Mouse (Mus musculus): Measurements from ENCODE around the gene Fdx1l. TPM values are rescaled to one million over a fixed set of nuclear protein-coding genes. Genes with fewer than 3 reads are reported as not detected.

The Fdx1l gene
- polyA plus RNA-seq, 1 experiment from 2014 or later = 54.8 TPM

- no peak overlapping the region for H3K4me2 ChIP-seq (replicated peaks)
- no peak for ATAC-seq
- H3K4me1 ChIP-seq (replicated peaks) = no peaks in the 10 kb centered on the region
- no peak overlapping the region for H3K27ac ChIP-seq
- 68% methylated on average over 6 of the region's 6 CpGs for WGBS
- H3K36me3 ChIP-seq = no peaks in the 10 kb centered on the region
- H3K9me3 ChIP-seq = no peaks in the 10 kb centered on the region
- H3K9ac ChIP-seq (replicated peaks) = no peak overlapping the region
- no peak overlapping the region for H3K4me3 ChIP-seq (replicated peaks)
- H3K27me3 ChIP-seq = peaks cover 50% of the 10 kb centered on the region
Observed at GRCm38 (mm10) chr9:21022288-21022687, 51.1 kb downstream of the Fdx1l start.

GRCm38 (mm10) chr9:21021363-21021762 lies 52.1 kb downstream of the Fdx1l start:
- H3K27me3 ChIP-seq = peaks cover 51% of the 10 kb centered on the region
- no peaks in the 10 kb centered on the region for H3K4me1 ChIP-seq (replicated peaks)
- H3K27ac ChIP-seq = no peak overlapping the region
- WGBS = 74% methylated on average over 3 of the region's 3 CpGs
- H3K4me2 ChIP-seq (replicated peaks) = no peak overlapping the region
- ATAC-seq = no peak
- no peak overlapping the region for H3K9ac ChIP-seq (replicated peaks)
- H3K4me3 ChIP-seq (replicated peaks) = no peak overlapping the region
- H3K9me3 ChIP-seq = no peaks in the 10 kb centered on the region
- H3K36me3 ChIP-seq = no peaks in the 10 kb centered on the region

GRCm38 (mm10) chr9:21018600-21018999 lies 54.8 kb downstream of the Fdx1l start:
- Histone ChIP-seq H3K36me3 (no peaks in the 10 kb centered on the region), H3K27ac (no peak overlapping the region), H3K9me3 (no peaks in the 10 kb centered on the region), H3K4me1 (replicated peaks) (peaks cover 10% of the 10 kb centered on the region), H3K9ac (replicated peaks) (no peak overlapping the region), H3K4me3 (replicated peaks) (no peak overlapping the region), H3K4me2 (replicated peaks) (no peak overlapping the region), H3K27me3 (peaks cover 67% of the 10 kb centered on the region)
- no peak for ATAC-seq
- 80% methylated on average over 2 of the region's 2 CpGs for WGBS

MicroRNAs within 50 kb of the gene (microRNA counts, 519-probe panel; counts per million panel counts)
- 4,183 counts per million, percentile 78 among the panel's probes with 10 or more counts for microRNA mmu-miR-1900

Small RNA genes within 50 kb of the gene (microRNA-seq; reads per million reads assigned to microRNA genes)
- gene Mir1900 = not detected
- gene Mir7082 = 1.2 reads per million

Other genes starting within 250 kb of the Fdx1l start
- 0.94 and 1.1 TPM in 2 replicates for gene A230050P20Rik, start 205.0 kb downstream of the Fdx1l start, polyA plus RNA-seq (2015; fragmentation: Nextera tagmentation; extraction: Ambion mirVana)
- 8.0 and 10.4 TPM in 2 replicates for gene Angptl6, start 193.9 kb downstream of the Fdx1l start, polyA plus RNA-seq (2015; fragmentation: Nextera tagmentation; extraction: Ambion mirVana)
- gene Ppan, start 185.4 kb downstream of the Fdx1l start, polyA plus RNA-seq (2015; fragmentation: Nextera tagmentation; extraction: Ambion mirVana) = 49.2 and 49.5 TPM in 2 replicates
- gene Eif3g, start 175.0 kb downstream of the Fdx1l start, polyA plus RNA-seq (2015; fragmentation: Nextera tagmentation; extraction: Ambion mirVana) = 273 and 291 TPM in 2 replicates
- gene Dnmt1, start 113.7 kb downstream of the Fdx1l start, polyA plus RNA-seq (2015; fragmentation: Nextera tagmentation; extraction: Ambion mirVana) = 75.2 and 76.3 TPM in 2 replicates
- 8.5 and 9.5 TPM in 2 replicates for gene S1pr2, start 96.8 kb downstream of the Fdx1l start, polyA plus RNA-seq (2015; fragmentation: Nextera tagmentation; extraction: Ambion mirVana)
- gene Mrpl4, start 70.9 kb downstream of the Fdx1l start, polyA plus RNA-seq (2015; fragmentation: Nextera tagmentation; extraction: Ambion mirVana) = 98.1 and 102 TPM in 2 replicates
- 2.9 and 3.9 TPM in 2 replicates for gene Icam1, start 57.6 kb downstream of the Fdx1l start, polyA plus RNA-seq (2015; fragmentation: Nextera tagmentation; extraction: Ambion mirVana)
- 0.23 TPM in 2 replicates for gene Icam4, start 44.2 kb downstream of the Fdx1l start, polyA plus RNA-seq (2015; fragmentation: Nextera tagmentation; extraction: Ambion mirVana)
- 0.32 and 0.34 TPM in 2 replicates for gene Icam5, start 41.5 kb downstream of the Fdx1l start, polyA plus RNA-seq (2015; fragmentation: Nextera tagmentation; extraction: Ambion mirVana)
- gene Zglp1, start 6.5 kb downstream of the Fdx1l start, polyA plus RNA-seq (2015; fragmentation: Nextera tagmentation; extraction: Ambion mirVana) = 1.8 and 2.0 TPM in 2 replicates
- gene Gm49373, start 518 bp downstream of the Fdx1l start, polyA plus RNA-seq (2015; fragmentation: Nextera tagmentation; extraction: Ambion mirVana) = 1.0 and 1.2 TPM in 2 replicates
- gene Gm38431, start 18.4 kb upstream of the Fdx1l start, polyA plus RNA-seq (2015; fragmentation: Nextera tagmentation; extraction: Ambion mirVana) = 1.6 and 1.8 TPM in 2 replicates
- gene Raver1, start 18.4 kb upstream of the Fdx1l start, polyA plus RNA-seq (2015; fragmentation: Nextera tagmentation; extraction: Ambion mirVana) = 33.4 and 40.7 TPM in 2 replicates
- gene Tyk2, start 57.6 kb upstream of the Fdx1l start, polyA plus RNA-seq (2015; fragmentation: Nextera tagmentation; extraction: Ambion mirVana) = 11.5 and 12.2 TPM in 2 replicates
- gene Cdc37, start 76.4 kb upstream of the Fdx1l start, polyA plus RNA-seq (2015; fragmentation: Nextera tagmentation; extraction: Ambion mirVana) = 233 TPM in 2 replicates
- gene Pde4a, start 92.1 kb upstream of the Fdx1l start, polyA plus RNA-seq (2015; fragmentation: Nextera tagmentation; extraction: Ambion mirVana) = 20.1 and 20.2 TPM in 2 replicates
- 58.6 and 61.9 TPM in 2 replicates for gene Keap1, start 165.7 kb upstream of the Fdx1l start, polyA plus RNA-seq (2015; fragmentation: Nextera tagmentation; extraction: Ambion mirVana)
- gene S1pr5, start 174.8 kb upstream of the Fdx1l start, polyA plus RNA-seq (2015; fragmentation: Nextera tagmentation; extraction: Ambion mirVana) = 1.1 and 1.6 TPM in 2 replicates
- 55.3 and 57.8 TPM in 2 replicates for gene Atg4d, start 191.7 kb upstream of the Fdx1l start, polyA plus RNA-seq (2015; fragmentation: Nextera tagmentation; extraction: Ambion mirVana)
- 20.3 and 21.6 TPM in 2 replicates for gene Kri1, start 214.4 kb upstream of the Fdx1l start, polyA plus RNA-seq (2015; fragmentation: Nextera tagmentation; extraction: Ambion mirVana)
- 79.6 and 81.3 TPM in 2 replicates for gene Cdkn2d, start 217.8 kb upstream of the Fdx1l start, polyA plus RNA-seq (2015; fragmentation: Nextera tagmentation; extraction: Ambion mirVana)
- 0.23 and 0.34 TPM in 2 replicates for gene Ap1m2, start 238.7 kb upstream of the Fdx1l start, polyA plus RNA-seq (2015; fragmentation: Nextera tagmentation; extraction: Ambion mirVana)
- gene Slc44a2, start 247.1 kb upstream of the Fdx1l start, polyA plus RNA-seq (2015; fragmentation: Nextera tagmentation; extraction: Ambion mirVana) = 61.6 and 63.1 TPM in 2 replicates

All from midbrain, embryonic 13.5 days (tissue).